Mouse (Mus musculus) myocyte (in vitro differentiated cells): ENCODE data around the gene B4galnt1.

ENCODE experiments used
- POLR2A ChIP-seq: IDR thresholded peaks from one replicate; pipeline ENCODE4 v1.6.1; 2011; ENCODE audit warnings: low read depth, mild to moderate bottlenecking, control low read depth, moderate library complexity; ENCODE audit not compliant: insufficient read length
- USF1 ChIP-seq: IDR thresholded peaks from one replicate; pipeline ENCODE4 v1.6.1; 2011; ENCODE audit warnings: low read depth, mild to moderate bottlenecking, control low read depth, moderate library complexity

GRCm38 (mm10) chr10:127186451-127186850 lies 21.4 kb downstream of the B4galnt1 start:
- TF ChIP-seq POLR2A (no peak), USF1 (peak; percentile 58)
